Mouse (Mus musculus) ZHBTc4 (cell line): ENCODE measurements around the gene Zfhx3.

Experiments used
- DNase-seq: peaks from one replicate; pipeline ENCODE4 v3.0.0-alpha.2; 2011; ENCODE audit warnings: low read depth, low spot score

Zfhx3 gene

DNA sequence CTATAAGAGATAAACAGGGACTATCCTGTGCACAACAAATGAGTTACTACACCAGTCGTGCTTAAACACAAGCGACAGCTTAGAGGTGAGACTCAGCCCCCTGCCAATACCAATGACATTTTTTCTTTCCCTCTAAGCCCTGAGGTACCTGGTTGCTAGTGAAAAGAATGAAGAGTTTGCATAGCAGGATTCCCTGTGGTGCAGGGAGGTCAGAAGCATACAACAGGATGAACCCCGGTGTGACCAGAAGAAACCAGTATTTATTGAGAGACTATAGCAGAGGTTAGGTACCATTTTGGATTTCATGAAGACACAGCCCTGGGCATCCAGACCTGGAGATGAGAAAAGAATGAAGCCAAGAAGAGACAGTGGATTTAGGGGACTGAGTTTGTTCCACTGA lies 498.0 kb downstream of the Zfhx3 start:
- DNase-seq, result peak; percentile 45

DNA sequence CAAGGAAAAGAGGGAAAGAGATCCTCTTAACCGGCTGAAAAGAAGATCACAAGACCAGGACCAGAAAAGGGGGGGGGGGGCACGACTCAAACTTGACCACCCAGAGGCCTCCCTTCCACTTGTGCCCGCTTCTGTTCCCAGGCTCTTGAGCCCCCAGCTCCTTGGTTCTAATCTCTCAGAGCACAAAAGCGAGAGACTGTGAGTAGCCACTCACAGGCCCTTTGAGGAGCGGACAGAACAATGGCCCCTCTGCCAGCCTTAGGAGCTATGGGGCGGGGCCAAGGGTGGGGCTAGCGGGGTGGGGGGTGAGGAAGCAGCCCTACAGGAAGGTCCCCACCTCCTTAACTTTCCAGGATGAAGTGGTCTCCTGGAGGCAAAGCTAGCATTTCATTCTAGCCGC lies 508.4 kb downstream of the Zfhx3 start:
- DNase-seq, result peak; percentile 40

DNA sequence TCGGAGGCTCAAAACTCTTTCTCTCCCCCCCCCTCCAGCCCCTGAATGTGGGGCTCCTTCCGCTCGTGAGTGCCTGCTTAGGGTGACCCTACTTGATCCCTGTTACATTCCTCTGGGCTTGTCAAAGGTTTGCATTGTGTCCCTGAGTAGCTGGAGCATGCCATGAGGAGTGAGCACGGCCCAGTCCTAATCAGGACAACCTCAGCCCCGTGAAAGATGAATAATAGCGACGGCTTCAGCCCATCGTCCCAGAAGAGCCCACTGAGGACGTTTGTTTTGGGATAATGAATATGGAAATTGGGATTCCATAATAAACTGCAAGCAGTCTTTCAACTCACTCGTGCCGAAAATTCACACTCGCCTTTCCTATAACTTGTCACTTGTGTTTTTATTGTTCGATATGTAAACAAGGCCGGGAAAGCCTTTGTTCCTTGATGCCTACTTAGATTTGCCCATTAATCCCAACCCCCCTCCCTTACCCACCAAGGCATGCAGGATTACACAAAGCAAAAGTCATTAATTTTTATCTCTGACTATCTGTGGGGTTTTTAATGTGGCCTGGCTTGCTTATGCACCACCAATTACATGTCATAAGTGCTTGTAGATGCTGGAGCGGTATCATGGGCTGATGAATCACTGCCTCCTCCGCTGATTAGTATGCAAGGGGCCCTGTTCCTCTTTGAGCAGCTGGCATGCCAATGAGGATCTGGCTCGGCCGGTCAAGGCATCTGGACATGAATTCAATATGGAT lies 512.3 kb downstream of the Zfhx3 start:
- DNase-seq, result no peak

DNA sequence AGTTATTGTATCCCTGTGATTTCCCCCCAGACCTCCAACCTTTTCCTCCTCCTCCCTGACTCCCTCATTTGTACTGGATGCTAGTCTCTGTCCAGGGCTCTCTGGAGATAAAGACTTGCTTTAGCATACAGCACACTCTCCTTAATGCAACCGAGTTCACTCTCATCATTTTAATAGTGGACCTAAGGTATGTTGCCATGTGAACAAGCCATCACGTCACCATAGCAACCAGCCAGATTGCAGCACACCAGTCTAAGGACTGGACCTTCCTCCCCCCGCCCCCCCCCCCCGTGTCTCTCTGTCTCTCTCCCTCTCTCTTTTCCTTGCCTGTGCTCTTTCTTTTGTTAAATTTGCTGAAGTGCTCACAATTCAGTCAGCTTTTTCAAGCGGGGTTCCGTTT lies 524.2 kb downstream of the Zfhx3 start:
- DNase-seq, result no peak

DNA sequence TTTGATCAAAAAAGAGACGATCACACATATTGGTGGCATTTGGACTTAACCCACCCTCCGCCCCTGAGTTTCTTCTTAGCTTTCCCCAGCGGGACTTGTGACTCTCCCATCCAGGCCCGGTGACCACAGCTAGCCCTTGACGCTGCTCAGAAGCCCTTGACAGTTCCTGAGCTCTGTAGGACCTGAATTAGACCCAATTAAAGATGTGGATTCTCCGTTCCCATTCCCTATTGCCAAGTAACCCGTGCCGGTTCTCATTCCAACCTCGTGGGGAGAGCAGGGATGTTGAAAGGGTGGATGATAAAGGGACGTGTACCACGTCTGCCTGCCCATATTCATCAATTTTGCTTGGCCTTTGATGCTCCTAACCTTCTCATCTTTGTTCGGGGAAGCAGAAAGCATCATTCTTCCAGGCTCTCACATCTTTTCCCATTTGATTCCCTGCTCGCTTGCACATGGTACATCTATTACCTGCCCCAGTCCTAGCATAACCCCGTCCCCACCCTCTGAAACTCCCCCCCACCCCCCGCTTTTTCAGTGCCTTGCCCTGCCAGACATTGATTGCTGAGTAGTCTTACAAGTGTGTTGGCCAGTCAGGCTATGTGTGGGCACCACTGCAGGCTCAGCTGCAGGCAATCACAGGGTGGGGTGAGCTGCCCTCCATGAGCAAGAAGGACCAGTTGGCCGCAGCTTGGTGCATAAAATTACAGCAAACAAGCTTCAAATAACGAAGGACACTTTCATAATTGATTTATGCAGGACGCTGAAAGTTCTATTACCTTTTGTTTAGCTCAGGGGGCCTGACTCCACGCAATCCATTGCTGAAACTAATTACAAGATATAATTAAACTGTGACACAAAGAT lies 525.0 kb downstream of the Zfhx3 start:
- no peak for DNase-seq

DNA sequence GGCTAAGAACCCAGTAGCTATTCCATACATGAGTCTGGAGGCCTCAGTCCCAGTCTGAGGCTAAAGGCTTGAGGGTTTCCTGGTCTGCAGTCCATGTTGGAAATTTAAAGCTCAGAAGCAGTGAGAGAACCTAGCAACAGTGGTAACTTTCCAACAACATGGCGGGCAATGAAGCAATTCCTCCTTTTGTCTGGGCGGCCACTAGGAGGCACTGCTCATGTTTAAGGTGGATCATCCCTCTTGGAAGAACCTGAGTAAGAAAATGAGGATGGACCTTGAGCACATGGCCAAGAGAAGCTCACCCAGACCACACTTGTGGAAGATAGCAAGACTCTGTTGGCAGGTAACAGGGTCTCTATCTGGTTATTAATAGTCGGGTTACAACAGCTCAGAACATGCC lies 527.8 kb downstream of the Zfhx3 start:
- DNase-seq, result peak; percentile 44

DNA sequence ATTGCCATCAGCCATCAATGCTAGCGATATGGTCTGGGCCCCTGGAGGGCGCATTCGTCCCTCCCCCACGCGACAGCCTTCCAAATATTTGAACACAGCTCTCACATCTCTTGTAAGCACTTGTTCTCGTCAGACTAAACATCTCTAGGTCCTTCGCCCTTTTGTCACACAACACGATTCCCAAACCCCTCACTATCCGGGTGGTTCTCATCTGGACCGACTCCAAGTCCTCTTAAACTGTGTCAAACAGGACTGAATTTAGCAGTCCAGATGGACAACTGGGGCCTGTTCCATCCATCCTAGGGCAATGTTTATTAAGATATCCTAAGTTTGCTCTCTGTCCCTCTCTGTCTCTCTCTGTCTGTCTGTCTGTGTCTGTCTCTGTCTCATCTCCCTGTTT lies 532.1 kb downstream of the Zfhx3 start:
- no peak for DNase-seq

DNA sequence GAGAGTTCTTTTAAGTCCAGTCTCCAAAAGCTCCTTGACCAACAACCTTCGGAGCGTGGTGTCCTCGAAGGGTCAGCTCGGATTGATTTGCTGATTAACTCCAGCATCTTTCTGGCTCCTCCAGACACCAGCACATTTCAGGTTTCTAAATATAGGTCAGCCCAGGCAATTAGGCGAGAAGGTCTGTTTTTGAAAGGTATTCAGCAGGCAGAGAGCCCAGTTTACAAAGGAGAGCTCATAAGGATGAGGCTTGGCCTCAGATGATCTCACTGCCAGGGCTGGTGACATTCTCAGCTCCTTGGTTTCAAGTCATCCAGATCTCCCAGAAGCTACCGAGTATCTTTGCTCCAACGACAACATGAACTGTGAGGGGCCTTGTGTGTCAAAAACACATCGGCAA lies 535.7 kb downstream of the Zfhx3 start:
- no peak for DNase-seq

DNA sequence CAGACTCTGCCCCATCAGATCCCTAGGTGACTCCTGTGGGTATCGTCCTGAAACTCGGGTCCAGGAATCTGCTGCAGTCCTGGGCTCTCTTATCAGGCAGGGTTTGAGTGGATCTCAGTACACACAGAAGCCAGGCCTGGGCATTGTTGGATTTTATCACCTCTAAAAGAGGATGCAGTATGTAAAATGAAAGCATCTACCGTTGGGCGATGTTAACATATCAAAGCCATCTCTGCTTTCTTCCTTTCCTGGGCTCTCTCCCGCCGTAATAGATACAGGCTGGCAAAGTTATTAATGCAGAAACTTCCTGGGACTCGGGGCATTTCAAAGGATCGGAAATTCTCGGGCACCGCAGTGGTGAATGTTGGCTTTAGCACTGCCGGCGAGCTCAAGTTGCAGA lies 537.7 kb downstream of the Zfhx3 start:
- DNase-seq, result no peak

DNA sequence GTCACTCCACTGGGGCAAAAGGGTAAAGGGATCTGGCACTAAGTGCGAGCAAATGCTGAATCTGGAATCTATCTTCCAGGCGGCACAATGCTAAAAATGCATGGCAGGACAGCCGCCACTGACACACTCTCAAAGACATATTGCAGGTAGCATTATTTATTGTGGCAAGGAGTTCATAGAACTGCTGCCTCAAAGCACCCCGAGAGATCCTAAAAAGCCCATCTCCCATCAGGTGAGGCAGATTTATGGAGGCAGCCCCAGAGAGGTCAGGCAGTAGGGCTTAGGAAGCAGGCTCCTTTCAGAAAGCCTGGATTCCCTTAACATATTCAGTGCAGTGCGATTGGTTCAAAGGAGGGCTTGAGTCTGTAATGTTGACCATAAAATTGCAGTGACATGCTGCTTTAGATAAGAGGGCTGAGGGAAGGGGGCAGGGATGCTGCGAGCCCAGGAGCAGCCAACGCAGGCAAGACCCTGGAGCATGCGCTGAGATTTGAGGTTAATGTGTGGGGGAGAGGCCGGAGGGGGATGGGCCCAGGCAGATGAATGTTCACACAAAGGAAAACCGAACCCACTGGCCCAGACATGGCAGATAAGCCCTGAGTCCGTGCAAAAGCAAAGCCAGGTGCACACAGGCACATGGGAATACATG lies 538.8 kb downstream of the Zfhx3 start:
- no peak for DNase-seq

DNA sequence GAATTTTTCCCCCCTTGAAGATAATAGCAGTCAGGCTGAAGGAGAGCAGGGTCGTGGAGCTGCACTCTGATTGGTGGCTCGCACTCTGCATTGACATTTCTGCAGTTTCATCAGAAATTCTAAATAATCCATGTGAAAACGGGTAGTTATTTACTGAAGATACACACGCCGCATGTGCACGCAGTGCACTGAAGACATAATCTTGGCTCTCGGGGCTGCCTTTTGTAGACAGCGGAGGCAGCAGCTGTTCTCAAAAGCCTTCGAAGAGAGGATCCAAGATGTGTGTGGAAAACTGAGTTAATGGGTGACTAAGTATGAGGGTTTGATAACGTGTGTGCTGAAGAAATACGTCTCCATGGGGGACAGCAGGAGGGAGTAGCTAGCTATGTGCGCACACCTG lies 553.7 kb downstream of the Zfhx3 start:
- no peak for DNase-seq

DNA sequence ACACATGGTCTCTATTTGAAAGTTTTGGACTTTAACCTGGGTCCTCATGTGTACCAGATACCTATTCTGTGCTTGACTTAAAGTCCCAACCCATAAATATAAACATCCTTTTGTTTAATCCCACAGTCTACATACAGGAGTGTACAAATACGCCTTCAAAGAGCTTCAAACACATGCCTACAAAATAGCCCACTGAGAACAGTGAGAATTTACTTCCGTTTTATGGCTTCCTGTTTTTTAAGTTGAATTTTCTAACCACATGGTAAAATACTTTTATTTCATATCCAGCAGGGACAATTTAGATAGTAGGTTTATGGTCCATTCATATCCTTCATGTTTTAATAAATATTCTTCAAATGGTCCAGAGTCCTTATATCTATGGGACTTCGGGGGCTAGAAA lies 564.3 kb downstream of the Zfhx3 start:
- DNase-seq, result no peak

DNA sequence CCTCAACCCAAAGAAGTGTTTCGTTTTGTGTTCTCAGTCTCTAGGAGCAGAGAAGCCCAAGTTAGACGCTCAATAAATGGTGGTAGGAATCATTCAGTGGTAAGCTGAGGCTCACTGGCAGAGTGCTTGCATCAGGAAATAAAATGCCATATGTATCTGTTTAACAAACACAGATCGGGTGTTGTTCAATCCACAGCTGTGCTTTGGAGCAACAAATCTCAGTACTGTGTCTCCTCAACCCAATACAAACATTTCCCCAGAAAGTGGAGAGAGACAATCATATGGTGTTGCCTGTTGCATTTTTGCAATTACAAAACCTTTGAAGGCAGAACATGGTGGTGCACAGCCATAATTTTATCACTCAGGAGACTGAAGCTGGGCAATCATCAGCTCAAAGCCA lies 565.3 kb downstream of the Zfhx3 start:
- DNase-seq, result no peak

DNA sequence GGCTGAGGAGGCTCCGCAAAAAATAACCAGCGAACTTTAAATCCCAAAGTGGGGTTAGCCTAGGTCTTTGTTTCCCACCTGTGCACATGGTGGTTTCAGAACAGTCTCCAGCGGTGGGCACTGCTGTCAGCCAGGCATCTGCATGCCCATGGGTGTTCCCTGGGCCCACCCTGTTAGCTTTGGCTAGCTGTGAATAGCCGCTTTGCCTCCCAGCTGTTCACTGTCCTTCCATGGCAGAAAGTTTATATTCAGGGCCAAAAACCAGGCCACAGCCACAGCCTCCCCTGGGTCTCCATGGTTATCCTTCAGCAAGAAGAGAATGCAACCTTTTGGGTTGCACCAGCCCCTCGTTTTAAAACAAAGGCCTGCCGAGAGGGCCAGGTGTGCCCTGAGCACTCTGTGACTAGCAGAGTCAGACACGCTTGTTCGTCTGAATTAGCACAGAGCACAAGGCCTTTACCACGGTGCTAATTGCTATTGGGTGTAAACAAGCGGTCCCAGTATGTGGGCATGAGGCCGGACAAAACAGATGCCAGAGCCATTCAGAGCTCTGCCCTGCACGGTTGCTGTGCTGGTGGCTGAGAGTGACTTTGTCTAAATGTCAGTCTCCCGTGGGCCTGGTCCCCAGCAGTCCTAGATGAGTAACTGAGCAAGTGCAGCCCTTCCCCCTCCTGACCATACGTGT lies 568.3 kb downstream of the Zfhx3 start:
- no peak for DNase-seq

DNA sequence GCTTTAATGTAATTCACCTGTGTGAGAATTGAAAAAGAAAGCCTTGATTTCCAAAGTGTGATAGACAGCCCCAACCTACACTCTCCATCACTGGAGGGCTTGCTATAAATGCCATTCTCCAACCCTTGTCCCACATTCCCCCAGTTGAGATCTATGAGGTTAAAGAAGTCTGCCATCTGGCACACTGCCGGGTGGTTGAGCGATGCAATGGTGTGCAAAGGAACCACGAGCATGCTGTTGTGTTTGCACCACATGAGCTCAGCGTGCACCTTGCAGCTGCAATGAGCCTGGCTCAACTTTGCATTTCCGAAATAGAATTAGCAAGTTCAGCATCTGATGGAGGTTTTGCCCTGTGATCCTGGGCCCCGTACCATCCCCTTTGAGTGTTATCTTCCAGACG lies 575.7 kb downstream of the Zfhx3 start:
- no peak for DNase-seq

DNA sequence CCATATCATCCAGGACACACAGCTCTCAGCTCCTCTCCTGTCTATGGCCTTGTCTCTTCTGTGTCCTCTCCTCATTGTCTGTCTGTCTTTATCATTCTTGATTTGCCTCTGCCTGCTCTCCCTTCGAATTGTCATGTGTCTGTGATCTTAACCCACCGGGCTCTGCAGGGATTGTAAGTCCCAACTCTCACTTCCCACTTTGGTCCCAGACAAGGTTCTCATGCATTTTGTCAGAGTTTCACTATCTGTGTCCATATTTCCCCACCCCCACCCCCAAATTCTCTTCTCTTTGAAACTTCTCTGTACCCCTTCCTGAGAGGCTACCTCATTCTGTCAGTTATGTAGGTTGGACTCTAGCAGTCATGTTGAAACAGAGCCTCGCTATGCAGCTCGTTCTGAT lies 579.6 kb downstream of the Zfhx3 start:
- DNase-seq, result no peak

DNA sequence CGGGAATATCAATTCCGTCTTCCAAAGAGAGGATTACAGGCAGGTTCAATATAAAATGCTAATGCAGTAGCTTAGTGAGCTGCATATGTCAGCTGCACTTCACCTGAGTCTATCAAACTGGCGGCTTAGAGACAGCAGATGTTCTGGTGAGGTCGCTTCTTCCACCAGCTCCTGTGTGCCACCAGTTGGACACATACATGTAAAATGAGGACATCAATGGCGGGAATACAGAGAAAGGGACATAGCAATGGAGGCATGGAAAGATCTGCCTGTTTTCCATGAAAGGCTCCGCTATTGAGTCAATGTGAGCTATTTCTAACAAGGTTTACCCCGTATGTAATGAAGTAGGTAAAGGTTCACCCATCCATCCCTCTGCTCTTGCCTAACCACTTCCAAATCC lies 587.0 kb downstream of the Zfhx3 start:
- DNase-seq, result no peak

DNA sequence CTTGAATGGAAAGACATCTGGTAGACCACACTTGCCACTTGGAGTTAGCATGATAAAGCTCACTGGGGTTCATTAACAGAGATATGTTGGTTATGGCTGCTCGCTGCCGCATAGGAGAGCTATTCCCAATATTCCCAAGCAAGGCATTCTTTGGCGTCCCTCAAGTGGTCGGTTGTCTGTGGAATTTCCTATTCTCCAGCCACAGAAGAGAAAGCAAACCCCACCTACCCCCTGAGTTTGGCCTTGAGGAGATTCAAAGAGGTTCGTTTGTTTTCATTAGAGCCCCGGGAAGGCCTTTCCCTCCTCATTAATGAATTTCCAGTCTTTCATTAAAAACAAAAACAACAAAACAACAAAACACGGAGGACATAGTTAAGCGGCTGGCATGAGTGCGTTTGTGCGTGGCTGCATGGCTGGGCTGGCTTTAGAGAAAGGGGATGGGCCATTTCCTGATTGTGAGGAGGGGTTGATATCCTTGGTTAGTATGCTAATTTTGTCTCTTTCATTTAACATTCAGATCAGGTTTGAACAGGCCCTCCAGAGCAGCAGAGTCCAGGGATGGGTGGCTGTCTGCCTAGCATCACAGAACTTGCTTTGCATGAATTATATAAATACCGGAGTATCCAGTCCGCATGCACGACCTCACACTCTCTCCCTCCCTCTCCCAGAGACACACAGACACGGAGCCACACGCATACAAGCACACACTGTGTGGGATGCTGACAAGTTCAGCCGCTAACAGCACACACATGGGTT lies 592.9 kb downstream of the Zfhx3 start:
- DNase-seq, result peak; percentile 90

DNA sequence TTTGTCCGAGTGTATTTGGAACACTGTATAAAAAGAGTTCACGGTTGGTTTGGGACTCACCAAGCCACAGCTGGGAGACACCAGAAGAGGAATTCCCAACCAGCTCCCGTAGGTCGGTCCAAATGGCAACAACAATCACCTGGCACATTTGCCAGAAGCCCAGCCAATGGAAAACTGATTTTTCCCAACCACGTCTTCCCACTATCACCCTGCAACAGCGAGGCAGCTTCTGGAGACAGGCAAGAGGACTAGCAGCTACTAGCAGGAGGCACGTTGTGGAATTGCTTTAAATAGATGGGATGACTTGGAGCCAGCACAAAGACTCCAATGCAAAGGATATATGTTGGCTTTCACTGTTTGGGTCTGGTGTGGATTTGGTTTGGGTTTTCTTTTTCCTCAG lies 593.7 kb downstream of the Zfhx3 start:
- peak; percentile 8 for DNase-seq

DNA sequence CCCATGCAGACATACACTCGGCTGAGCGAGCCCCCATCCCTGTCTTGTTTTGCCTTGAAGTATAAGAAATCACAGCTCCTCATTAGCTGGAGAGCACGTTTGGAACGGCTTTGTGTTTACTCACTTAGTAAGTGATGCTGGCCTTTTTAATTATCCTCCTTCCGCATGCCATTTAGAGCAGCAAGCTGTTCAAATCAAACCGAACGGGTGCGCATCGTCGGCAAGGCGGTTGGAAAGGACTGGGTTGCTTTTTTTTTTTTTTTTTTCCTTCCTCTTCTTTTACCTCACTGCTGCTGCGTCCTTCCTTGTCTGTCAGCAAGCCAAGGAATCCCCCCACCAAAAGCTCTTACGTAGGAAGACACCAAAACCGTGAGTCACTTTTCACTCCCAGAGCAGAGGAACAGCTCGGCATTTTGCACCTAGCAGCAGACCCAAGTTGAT lies 594.5 kb downstream of the Zfhx3 start:
- no peak for DNase-seq
